Mouse (Mus musculus) intestine, embryonic 16.5 days (tissue): Measurements from ENCODE around the gene Raet1d. TPM values are rescaled to one million over a fixed set of nuclear protein-coding genes. Genes with fewer than 3 reads are reported as not detected.

Experiments used
- polyA plus RNA-seq: library from polyadenylated mRNA; unstranded; fragments of >200 nt; fragmentation: Nextera tagmentation; extraction: Ambion mirVana; gene quantifications from 2 replicates; pipeline ENCODE4 v1.2.1, GENCODE M21; 2015

Gene Raet1d
- polyA plus RNA-seq, 1 experiment from 2014 or later, result 7.3 TPM

Other genes starting within 250 kb of the Raet1d start
- gene E030030I06Rik, start 211.3 kb upstream of the Raet1d start, polyA plus RNA-seq, result 28.0 and 30.0 TPM in 2 replicates
- 3.9 and 4.1 TPM in 2 replicates for gene Raet1e, start 202.0 kb upstream of the Raet1d start, polyA plus RNA-seq
- gene H60b, start 202.0 kb upstream of the Raet1d start, polyA plus RNA-seq, result 0.29 and 0.31 TPM in 2 replicates